Mouse (Mus musculus) B cell, adult 67 days (primary cell): ENCODE results near the gene Styxl1. TPM values are rescaled to one million over a fixed set of nuclear protein-coding genes. Genes with fewer than 3 reads are reported as not detected.

Experiments
- total RNA-seq, 2 experiments: library from RNA; stranded (reverse); gene quantifications; 4 replicates each; pipeline ENCODE4 v1.2.4; 2023

The Styxl1 gene
- total RNA-seq: not detected

DNA sequence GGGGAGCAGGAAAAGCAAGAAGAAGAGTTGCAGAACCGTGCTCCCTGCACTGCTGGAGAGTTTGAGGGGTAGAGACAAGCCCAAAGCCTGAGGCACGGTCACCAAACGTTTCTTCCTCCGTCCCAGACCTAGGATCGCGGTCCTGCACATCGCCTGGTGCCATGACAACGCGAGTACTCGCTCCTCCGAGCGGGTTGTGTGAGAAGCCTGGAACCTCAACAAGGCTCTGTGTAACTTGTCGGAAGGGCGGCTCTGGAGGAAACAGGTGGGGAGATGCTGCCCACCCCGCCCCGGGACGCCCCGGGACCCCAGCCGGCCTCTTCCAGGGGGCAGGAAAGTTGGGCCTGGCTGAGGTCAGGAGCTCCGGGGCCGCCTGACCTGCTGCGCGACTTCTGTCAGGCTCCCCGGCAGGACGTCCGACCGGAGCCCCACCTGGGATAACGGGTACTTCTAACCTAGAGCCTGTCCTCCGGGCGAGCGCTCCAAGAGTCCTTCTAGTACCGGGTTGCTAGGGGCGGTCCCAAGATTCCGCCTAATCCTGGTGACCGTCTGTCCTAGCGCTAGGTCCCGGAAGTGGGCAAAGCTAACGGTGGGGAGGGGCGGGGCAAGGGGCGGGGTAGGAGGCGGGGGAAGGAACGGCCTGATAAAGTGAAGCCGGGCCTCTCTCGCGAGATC lies at the start of gene Styxl1:
Gene Styxl1, minus strand, starts transcription at position 590 of the 675 bp plus-strand sequence.

DNA sequence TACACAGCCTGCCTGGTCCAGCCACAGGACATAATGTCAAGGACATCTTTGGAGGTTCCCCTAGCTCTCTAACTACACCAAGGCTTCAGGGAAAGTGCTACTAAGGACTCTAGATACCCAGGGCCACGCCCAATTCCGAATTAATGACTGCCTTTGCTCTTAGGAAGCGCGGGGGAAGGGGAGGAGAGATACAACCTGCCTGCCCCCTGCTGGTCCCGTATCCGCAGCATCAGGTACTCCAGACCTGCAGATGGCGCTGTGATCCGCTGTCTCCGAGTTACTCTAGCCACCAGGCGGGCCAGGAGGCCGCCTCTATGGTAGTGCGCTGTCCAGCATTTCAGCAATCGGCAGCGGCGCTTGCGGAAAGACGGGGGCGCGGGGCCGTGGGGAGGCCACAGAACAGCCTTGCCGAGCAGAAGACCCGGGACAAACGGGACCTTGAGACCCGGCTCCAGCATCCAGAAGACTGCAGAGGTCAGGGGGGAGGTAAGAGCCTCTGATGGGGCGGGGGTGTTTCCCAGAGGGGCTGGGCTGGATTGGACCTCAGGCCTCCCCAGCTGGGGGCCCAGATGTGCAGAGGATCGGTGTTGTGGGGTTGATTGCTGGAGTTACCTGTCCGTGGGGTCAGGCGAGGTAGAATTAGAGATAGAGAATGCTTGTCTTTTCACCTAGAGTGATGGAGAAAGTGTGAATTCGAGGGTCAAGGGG lies 28.5 kb upstream of the Styxl1 start, which contains the start of gene Srrm3:
Gene Srrm3, plus strand, starts transcription at position 336 of the 708 bp plus-strand sequence.

DNA sequence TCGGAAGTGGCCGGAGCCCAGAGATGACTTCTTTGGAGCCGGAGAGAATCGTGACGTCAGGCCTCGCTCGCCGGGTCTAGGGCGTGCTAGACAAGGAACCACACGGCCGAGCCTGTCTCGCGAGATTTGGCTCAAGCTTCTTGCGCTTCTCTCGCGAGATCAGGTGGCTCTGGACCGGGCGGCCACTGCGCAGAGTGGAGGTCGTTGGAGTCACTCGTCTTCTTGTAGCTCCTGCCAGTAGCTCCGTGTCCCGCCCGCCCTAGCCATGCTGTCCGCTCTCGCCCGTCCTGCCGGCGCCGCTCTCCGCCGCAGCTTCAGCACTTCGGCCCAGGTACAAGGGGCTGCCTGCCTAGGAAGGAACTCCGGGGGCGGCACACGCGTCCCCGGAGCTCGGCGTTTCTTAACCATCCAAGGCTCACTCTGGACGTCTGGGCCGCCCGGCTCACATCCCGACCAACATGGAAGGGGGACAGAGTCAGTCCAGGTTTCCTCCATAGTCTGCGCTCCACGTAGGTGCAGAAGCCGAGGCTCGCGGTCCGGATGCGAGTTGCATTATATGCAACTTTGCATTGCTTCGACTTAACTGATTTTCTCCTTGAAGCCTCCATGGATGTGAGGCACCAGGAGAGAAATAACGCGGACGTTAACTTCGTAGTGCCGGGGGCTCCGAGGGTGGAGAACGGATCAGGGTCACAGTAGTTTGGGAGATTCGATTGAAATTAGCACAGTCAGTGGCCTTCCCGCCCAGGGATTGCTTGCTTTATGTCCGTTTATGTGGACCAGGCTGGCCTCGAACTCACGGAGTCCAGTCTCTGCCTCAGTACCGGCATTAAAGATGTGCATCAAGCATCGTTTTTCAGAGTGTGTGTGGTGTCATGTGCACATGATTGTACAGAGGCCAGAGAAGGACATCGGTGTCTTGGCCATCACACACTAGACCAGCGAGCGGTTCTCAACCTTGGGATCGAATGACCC lies 573 bp upstream of the Styxl1 start, which contains the start of gene Mdh2:
Gene Mdh2, plus strand, starts transcription at position 10 of the 975 bp plus-strand sequence.

DNA sequence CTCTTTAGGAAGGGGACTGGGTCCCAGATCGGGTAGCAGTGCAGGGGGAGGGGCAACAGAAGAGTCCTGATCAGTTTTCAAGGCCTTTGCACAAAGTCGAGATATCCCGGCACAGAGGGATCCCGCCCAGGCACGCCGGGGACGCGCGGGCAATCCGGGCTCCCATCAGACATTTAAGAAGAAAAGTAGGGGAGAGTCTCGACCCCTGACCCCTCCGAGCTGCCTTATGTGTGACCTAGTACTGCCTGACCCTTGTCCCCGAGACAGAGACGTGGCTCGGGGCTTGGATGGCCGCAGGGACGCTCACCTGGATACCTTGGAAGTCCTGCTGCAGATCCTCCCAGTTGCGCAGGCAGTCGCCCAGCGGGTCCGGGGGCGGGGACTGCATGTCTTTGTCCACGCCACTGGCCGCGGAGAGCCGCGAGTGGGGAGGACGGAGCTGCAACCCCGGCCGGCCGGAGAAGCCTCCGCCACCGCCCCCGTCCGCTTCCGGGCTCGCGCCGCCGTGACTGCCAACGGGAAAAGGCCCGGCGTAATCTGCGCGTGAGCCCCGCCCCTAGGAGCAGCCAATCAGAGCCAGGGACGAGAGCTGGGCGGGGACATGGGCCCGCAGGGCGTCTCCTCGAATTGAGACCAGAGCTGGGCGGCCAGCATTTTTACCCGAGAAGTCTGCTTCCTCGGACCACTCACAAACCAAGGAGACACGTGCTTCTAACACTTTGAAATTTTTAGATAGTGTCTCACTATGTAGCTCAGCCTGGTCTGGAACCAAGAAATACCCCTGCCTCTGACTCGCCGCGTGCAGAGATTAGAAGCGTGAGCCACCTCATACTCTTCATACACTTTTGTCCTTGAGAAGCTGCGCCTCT lies 34.2 kb downstream of the Styxl1 start, which contains the start of gene Tmem120a:
Gene Tmem120a, minus strand, starts transcription at position 708 of the 869 bp plus-strand sequence.

Other genes starting within 250 kb of the Styxl1 start
- 10 to 100 TPM; 54.1 to 54.8 TPM for gene Hip1, start 233.3 kb downstream of the Styxl1 start, total RNA-seq
- gene Ccl26, start 214.8 kb downstream of the Styxl1 start, total RNA-seq: not detected
- gene Ccl24, start 205.3 kb downstream of the Styxl1 start, total RNA-seq: 1 to 10 TPM in 1 of 2 experiments, not detected in 1; 1.1 TPM
- 10 to 100 TPM; 17.7 to 29.4 TPM for gene Rhbdd2, start 145.8 kb downstream of the Styxl1 start, total RNA-seq
- gene Por, start 108.4 kb downstream of the Styxl1 start, total RNA-seq: 10 to 100 TPM; 44.9 TPM
- 10 to 100 TPM; 13.6 to 21.1 TPM for gene Tmem120a, start 33.9 kb downstream of the Styxl1 start, total RNA-seq
- 100 to 1,000 TPM; 153 to 177 TPM for gene Mdh2, start 95 bp upstream of the Styxl1 start, total RNA-seq
- gene Srrm3, start 28.5 kb upstream of the Styxl1 start, total RNA-seq: not detected
- gene Hspb1, start 109.5 kb upstream of the Styxl1 start, total RNA-seq: 1 to 10 TPM in 1 of 2 experiments, not detected in 1; 1.7 TPM
- 100 to 1,000 TPM; 100 to 105 TPM for gene Ywhag, start 156.2 kb upstream of the Styxl1 start, total RNA-seq
- 1 to 10 TPM in 1 of 2 experiments, under 1 TPM in 1; 0.80 to 2.8 TPM for gene Ssc4d, start 196.1 kb upstream of the Styxl1 start, total RNA-seq
- gene Zp3, start 201.7 kb upstream of the Styxl1 start, total RNA-seq: not detected
- 10 to 100 TPM; 35.6 to 36.0 TPM for gene Dtx2, start 216.4 kb upstream of the Styxl1 start, total RNA-seq